Mouse (Mus musculus): Measurements from ENCODE around the gene Vmn1r226.

Vmn1r226 gene

GRCm38 (mm10) chr17:20682543-20682942, at the start of gene Vmn1r226:
TSS of gene Vmn1r226 (plus strand) at chr17:20682843.
- no peak for DNase-seq

GRCm38 (mm10) chr17:20729543-20729942, 46.9 kb downstream of the Vmn1r226 start, which contains the start of gene Vmn1r227:
TSS of gene Vmn1r227 (plus strand) at chr17:20729843.
- DNase-seq: no peak
